Mouse (Mus musculus): ENCODE results near the gene Micu1. TPM values are rescaled to one million over a fixed set of nuclear protein-coding genes. Genes with fewer than 3 reads are reported as not detected.
A peak's percentile ranks its signal among the peaks of the same experiment; 100 is the strongest.

The Micu1 gene
- polyA plus RNA-seq, 1 experiment from 2014 or later, result 52.4 TPM

DNA sequence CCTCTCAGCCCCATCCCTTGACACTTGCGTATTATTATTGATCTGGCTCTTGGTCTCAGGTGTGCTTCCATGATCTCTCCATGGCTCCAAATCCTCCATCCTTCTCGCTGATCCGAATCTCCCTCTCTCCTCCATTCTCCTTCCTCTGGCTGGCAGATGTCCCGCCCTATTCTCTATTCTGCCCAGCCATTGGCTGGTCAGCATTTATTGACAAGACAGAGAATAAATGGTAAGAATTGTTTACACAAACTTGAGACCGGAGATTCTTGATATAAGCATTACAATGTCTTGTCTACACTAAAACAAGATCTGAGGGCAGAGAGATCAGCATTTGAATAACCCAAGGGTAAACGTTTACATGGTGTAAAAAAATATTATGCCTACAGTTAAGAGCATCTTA is 12.4 kb upstream of the Micu1 start:
- no peaks in the 10 kb centered on the region for H3K27me3 ChIP-seq
- ChIA-PET CTCF (interaction anchor here (1.7 kb wide), 1 partner anchor 9 kb away, joined by 4 read pairs; no protein-coding TSS in a partner anchor), POLR2A (no interaction called here)
- TF ChIP-seq CTCF (IDR thresholded peaks at IDR 0.05), result no peak
- DNase-seq (ENCODE audit: low read depth, low spot score) (no peak), ATAC-seq (no peak)
- in situ Hi-C loops (cut with MboI; ENCODE audit: low pct_unique_long_range_greater_than_20kb), result no loop called here

DNA sequence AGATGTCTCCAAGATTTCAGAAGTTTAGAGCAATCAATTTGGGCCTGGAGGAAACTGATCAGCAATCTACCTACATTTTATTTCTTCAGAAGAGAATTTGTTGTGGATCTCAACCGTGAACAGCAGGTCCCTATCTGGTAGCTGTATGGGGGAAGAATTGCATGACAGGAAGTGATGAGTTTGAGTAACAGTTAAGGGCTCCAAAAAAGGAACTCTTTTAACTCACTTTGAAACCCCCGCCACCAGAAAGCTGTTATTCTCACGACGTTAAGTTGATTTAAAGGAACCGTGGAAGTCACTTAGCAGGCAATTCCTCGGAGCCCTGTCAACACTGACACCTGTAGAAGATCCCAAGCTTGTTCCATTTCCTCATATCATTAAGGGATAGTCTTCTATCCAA is 9.8 kb upstream of the Micu1 start:
- ATAC-seq, result no peak
- H3K27me3 ChIP-seq, result no peaks in the 10 kb centered on the region
- ChIA-PET POLR2A (no interaction called here), CTCF (no interaction called here)
- no peak for DNase-seq (ENCODE audit: low read depth, low spot score)
- in situ Hi-C loops (cut with MboI; ENCODE audit: low pct_unique_long_range_greater_than_20kb), result no loop called here
- TF ChIP-seq CTCF (IDR thresholded peaks at IDR 0.05), result no peak

DNA sequence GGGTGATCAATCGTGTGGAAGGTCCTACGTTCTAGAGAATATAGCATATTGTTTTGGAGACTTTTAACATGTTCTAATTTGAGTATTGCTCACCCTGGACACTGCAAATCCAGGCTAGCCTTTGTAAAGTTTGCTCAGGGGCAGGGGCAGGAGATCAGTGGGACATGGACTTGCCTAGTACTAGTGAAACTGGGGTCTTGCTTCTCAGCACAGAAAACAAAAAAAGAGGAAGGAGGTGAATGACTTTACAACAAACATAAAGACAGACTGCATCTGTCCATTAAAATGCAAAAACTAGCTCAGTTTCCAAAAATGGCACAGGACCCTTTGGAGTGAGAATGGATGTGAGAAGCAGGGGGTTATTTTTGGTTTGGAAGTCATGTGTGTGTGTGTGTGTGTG is 8.2 kb upstream of the Micu1 start:
- ChIA-PET POLR2A (no interaction called here), CTCF (no interaction called here)
- in situ Hi-C loops (cut with MboI; ENCODE audit: low pct_unique_long_range_greater_than_20kb), result no loop called here
- no peaks in the 10 kb centered on the region for H3K27me3 ChIP-seq
- TF ChIP-seq CTCF (IDR thresholded peaks at IDR 0.05), result no peak
- no peak for DNase-seq (ENCODE audit: low read depth, low spot score)
- no peak for ATAC-seq

DNA sequence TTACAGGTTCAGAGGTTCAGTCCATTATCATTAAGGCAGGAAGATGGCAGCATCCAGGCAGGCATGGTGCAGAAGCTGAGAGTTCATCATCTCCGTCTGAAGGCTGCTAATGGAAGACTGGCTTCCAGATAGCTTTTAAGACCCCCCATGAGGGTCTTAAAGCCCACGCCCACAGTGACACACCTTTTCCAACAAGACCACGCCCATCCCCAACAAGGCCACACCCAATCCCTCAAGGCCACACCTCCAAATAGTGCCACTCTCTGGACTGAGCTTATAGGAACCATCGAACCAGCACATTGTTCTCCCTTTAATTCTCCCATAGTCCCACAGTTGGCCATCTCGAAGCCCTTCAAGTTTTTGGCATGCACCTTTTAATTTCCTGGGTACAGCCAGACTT is 2.8 kb upstream of the Micu1 start:
- POLR2A ChIA-PET, result no interaction called here
- no peaks in the 10 kb centered on the region for H3K27me3 ChIP-seq
- DNase-seq (ENCODE audit: low read depth, low spot score) (no peak), ATAC-seq (no peak)
- TF ChIP-seq CTCF (IDR thresholded peaks at IDR 0.05), result no peak
- CTCF ChIA-PET, result interaction anchor here (1.0 kb wide), 1 partner anchor 17 kb away, joined by 3 read pairs; no protein-coding TSS in a partner anchor
- in situ Hi-C loops (cut with MboI; ENCODE audit: low pct_unique_long_range_greater_than_20kb), result no loop called here

DNA sequence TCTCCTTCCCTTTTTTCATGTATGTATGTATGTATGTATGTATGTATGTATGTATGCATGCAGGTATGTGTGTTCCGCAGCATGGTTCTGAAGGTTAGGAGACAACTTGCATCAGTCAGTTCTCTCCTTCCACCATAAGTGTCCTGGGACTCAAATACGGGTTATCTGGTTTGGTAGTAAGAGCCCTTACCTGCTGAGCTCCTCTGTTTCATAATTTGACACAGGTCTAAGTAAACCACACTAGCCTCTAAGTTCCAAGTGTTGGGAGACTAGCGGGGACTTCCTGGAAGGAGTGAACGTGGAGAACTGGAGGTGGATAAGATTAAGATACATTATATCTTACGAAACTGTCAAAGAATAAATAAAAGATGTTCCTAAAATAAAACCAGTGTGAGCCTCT is 472 bp upstream of the Micu1 start:
- POLR2A ChIA-PET, result interaction anchor here (0.9 kb wide), 1 partner anchor 99 kb away, joined by 3 read pairs; no protein-coding TSS in a partner anchor
- in situ Hi-C loops (cut with MboI; ENCODE audit: low pct_unique_long_range_greater_than_20kb), result loop anchor here (10.0 kb wide), 1 partner anchor 113 kb away; no protein-coding TSS in a partner anchor
- no peak for DNase-seq (ENCODE audit: low read depth, low spot score)
- no peak for ATAC-seq
- H3K27me3 ChIP-seq, result no peaks in the 10 kb centered on the region
- TF ChIP-seq CTCF (IDR thresholded peaks at IDR 0.05), result no peak
- CTCF ChIA-PET, result no interaction called here

DNA sequence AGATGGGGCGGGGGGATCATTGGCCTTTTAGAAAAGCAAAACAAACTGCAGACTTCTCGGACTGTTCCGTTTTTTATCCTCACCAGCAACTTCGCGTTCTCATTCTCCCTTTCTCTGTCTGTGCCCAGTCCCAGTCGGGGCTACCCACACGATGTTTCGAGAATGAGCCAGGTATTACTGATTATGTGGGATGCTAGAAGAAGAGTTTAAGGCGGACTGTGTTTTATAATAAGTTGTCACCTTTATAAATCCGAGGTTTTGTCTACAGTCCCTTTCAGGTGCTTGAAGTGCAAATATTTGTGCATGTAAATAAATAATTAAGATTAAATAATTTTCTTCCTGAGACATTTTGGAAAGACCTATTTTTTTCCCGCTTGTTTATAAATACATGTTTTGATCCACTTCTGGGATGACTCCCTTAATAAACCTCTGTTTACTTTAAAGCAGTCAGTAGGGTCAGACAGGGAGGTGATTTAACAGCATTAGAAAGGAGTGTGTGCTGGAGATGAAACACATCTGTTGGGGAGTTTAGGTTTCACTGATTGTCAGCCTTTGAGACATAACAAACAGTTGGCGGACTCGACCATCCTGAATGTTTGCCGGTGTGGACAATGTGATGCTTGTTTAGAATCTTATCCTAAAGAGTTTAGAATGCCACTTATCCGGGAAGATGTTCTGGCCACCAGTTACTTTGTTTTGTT is 933 bp downstream of the Micu1 start:
- ChIA-PET CTCF (no interaction called here), POLR2A (no interaction called here)
- DNase-seq (ENCODE audit: low read depth, low spot score) (no peak), ATAC-seq (peak; percentile 28)
- H3K27me3 ChIP-seq, result no peaks in the 10 kb centered on the region
- no peak for TF ChIP-seq CTCF (IDR thresholded peaks at IDR 0.05)
- in situ Hi-C loops (cut with MboI; ENCODE audit: low pct_unique_long_range_greater_than_20kb), result loop anchor here (10.0 kb wide), 1 partner anchor 112 kb away; no protein-coding TSS in a partner anchor

DNA sequence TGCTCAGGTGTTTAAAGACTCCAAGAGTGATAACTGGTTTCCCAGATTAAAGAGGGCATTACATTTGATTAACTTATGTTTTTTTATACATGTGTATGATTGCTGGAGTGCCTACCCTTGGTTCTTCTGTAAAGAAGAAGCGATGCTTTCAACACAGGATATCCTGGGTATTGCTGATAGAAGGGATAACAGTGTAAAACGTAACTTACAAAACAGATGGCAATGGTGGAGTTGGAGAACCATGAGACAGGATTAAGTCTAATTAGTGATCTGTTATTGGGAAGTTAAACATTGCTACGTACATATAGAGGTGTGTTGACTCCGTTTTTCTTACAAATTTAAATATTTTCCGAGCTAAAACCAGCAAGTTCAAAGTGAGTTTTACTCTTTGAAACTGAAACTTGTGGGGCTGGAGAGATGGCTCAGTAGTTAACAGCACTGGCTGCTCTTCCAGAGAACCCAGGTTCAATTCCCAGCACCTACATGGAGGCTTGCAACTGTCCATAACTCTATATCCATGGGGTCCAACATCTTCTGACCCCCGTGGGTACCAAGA is 4.8 kb downstream of the Micu1 start:
- no peak for DNase-seq (ENCODE audit: low read depth, low spot score)
- POLR2A ChIA-PET, result no interaction called here
- no peaks in the 10 kb centered on the region for H3K27me3 ChIP-seq
- ATAC-seq, result no peak
- in situ Hi-C loops (cut with MboI; ENCODE audit: low pct_unique_long_range_greater_than_20kb), result loop anchor here (10.0 kb wide), 1 partner anchor 108 kb away; no protein-coding TSS in a partner anchor
- CTCF ChIA-PET, result no interaction called here
- no peak for TF ChIP-seq CTCF (IDR thresholded peaks at IDR 0.05)

DNA sequence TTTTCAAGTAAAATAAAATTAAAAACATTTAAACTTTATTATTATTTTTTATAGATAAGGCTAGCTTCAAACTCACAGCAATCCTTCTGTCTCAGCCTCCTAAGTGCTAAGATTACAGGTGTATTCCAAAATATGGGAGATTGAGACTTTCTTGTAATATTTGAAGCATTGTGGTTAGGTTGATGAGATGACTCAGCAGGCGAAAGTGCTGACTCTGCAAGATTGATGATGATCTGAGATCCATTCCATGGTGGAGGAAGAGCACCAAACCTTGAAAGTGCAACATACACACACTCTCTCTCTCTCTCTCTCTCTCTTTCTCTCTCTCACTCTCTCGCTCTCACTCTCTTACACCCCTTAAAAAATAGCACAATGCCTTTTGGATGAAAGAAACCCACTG is 5.3 kb downstream of the Micu1 start:
- POLR2A ChIA-PET, result no interaction called here
- no peak for DNase-seq (ENCODE audit: low read depth, low spot score)
- CTCF ChIA-PET, result no interaction called here
- ATAC-seq, result no peak
- no peak for TF ChIP-seq CTCF (IDR thresholded peaks at IDR 0.05)
- in situ Hi-C loops (cut with MboI; ENCODE audit: low pct_unique_long_range_greater_than_20kb), result loop anchor here (10.0 kb wide), 1 partner anchor 107 kb away; no protein-coding TSS in a partner anchor
- H3K27me3 ChIP-seq, result no peaks in the 10 kb centered on the region

DNA sequence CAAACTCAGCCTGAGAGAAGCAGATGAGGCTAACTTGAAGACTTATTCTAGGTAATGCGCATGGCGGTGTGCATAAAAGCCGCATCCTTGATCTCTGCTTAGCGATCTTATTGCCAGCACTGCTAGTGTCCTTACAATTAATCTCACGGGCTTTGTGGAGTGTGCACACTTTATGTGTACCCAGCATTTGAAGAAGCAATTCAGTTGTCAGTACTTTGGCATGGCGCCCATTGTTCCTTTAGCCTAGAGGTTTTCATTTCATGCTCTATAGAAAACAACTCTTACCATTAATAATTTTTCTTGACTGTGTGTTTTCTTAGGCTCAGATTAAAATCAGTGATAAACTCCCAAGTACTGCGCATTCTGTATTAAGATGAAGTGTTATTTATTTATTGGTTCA is 7.0 kb downstream of the Micu1 start:
- POLR2A ChIA-PET, result interaction anchor here (0.7 kb wide), 1 partner anchor 86 kb away, joined by 4 read pairs; no protein-coding TSS in a partner anchor
- no peak for ATAC-seq
- in situ Hi-C loops (cut with MboI; ENCODE audit: low pct_unique_long_range_greater_than_20kb), result loop anchor here (10.0 kb wide), 1 partner anchor 106 kb away; no protein-coding TSS in a partner anchor
- no peak for TF ChIP-seq CTCF (IDR thresholded peaks at IDR 0.05)
- no peak for DNase-seq (ENCODE audit: low read depth, low spot score)
- CTCF ChIA-PET, result interaction anchor here (1.2 kb wide), 1 partner anchor 15 kb away, joined by 3 read pairs; no protein-coding TSS in a partner anchor
- H3K27me3 ChIP-seq, result no peaks in the 10 kb centered on the region

DNA sequence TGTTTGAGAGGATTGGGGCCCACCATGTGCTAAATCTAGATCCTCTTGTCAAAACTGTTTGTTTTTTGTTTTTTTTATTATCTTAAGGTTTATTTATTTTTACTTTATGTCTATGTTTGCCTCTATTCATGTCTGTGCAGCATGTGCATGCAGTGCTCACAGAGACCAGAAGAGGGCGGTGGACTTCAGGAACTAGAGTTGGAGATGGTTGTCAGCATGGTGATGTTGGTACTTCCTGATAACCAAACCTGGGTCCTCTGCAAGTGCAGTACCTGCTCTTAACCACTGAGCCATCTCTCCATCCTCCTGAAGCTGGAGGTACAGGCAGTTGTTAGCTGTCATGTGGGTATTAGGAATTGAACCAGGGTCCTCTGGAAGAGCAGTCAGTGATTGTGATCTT is 8.0 kb downstream of the Micu1 start:
- no peak for ATAC-seq

DNA sequence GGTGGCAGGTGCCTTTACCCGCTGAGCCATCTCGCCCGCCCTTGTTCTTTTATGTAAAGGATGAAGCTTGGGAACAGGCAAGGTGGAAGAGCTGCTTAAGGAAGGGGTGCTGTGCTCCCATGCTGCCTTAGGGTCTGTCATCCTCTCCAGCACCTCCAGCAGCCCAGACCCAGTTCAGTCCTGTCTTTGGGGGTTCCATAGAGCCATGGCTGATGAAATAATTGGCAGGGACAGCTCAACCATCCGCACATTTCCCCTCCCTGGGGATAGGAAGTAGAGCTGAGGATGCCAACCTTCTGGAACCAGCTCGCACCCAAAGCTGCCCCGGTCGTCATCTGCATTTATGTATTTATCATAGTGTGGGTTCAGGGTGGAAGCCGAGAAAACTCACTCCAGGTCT is 9.8 kb downstream of the Micu1 start:
- TF ChIP-seq CTCF (IDR thresholded peaks at IDR 0.05), result no peak
- DNase-seq (ENCODE audit: low read depth, low spot score) (no peak), ATAC-seq (no peak)
- ChIA-PET CTCF (no interaction called here), POLR2A (no interaction called here)
- H3K27me3 ChIP-seq, result no peaks in the 10 kb centered on the region
- in situ Hi-C loops (cut with MboI; ENCODE audit: low pct_unique_long_range_greater_than_20kb), result no loop called here

More for the DNA sequence above, 8.0 kb downstream of the Micu1 start:
- CTCF ChIA-PET, result interaction anchor here (1.2 kb wide), 1 partner anchor 14 kb away, joined by 3 read pairs; no protein-coding TSS in a partner anchor
- in situ Hi-C loops (cut with MboI; ENCODE audit: low pct_unique_long_range_greater_than_20kb), result no loop called here
- TF ChIP-seq CTCF (IDR thresholded peaks at IDR 0.05), result peak; percentile 62
- DNase-seq (ENCODE audit: low read depth, low spot score), result no peak
- H3K27me3 ChIP-seq, result no peaks in the 10 kb centered on the region
- POLR2A ChIA-PET, result no interaction called here

All from Patski (cell line).